Mouse (Mus musculus) liver, embryonic 14.5 days (tissue): Measurements from ENCODE around the gene Ifnar2.

Experiments
- CTCF ChIP-seq: IDR thresholded peaks from 2 replicates; pipeline ENCODE4 v1.5.1; 2016; ENCODE audit warnings: antibody characterized with exemption, low read depth, control low read depth
- EP300 ChIP-seq: IDR thresholded peaks from 2 replicates; pipeline ENCODE4 v1.6.1; 2016; ENCODE audit warnings: antibody characterized with exemption, low read depth

GRCm38 (mm10) chr16:91451949-91452348 lies 79.4 kb downstream of the Ifnar2 start:
- no peak for TF ChIP-seq CTCF
- no peak for TF ChIP-seq EP300
